Mouse (Mus musculus): ENCODE measurements at regions not wholly inside any gene's neighbourhood (a gene's known extent, or its start where the extent isn't known, plus 50 kb on each side); places are given as distances from the start of the nearest gene placed in this dataset.

DNA sequence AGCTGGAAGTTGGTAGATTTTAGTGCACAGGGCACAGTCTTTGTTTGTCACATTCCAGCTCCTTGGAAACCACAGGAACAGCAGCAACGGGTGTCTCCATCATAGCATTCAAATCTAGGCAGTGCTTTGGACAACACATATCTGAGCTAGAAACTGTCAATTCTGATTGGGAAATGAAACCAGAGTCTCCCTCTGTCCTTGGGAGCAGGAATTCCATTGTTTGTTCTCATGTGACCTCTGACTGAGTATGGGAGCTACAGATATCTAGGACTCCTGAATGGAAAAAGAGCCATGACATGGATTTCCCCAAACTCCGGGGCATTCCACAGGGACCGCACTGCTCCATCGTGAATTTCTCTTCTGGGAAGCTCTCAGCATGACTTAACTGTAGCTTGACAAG, 205.5 kb upstream of the Rasgrp1 start:
- no peak for DNase-seq (ENCODE audit: low spot score)

DNA sequence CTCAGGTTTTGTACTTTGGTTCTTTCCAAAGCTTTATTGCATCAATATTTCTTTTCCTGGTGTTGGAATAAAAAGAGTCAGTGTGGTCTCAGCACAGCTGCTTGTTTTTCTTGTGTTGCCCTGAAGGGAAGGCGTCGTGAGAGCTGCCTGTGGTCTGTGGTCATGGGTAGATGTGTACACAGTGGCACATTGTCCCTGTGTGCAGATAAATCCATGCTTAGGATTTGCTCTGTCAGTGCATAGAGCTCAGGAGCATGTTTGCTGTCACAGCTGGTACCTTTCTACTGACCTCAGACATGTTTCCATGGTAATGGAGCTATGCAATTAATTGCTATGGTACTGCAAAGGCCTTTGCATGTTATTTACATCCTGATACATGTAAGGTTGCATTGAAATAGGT, 213.5 kb upstream of the Rasgrp1 start:
- no peak for DNase-seq (ENCODE audit: low spot score)

DNA sequence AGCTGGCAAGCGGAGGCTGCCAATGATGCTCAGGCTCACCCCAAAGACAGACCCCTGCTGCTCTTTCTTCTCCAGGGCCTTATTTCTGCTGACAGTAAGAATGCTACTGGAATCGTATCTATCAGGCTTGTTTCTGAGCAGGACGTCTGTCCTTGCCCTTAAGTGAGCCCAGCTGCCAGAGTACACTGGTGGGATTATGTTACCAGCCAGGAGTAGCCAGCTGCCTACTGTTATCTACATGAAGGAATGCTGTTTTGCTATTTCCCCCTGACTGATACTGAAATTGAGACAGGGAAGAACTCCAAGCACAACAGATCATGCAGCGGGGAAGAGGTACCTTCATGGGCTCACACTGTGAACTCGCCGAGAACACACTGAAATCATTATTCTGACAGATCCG, 228.2 kb upstream of the Rasgrp1 start:
- no peak for DNase-seq (ENCODE audit: low spot score)

- DNase-seq (ENCODE audit: low spot score): no peak
These were observed 244.6 kb upstream of the Rasgrp1 start for GRCm38 (mm10) chr2:117587381-117587780.

- DNase-seq (ENCODE audit: low spot score): no peak
These were observed 252.2 kb upstream of the Rasgrp1 start for GRCm38 (mm10) chr2:117595028-117595427.

GRCm38 (mm10) chr2:117597573-117597972, 254.8 kb upstream of the Rasgrp1 start:
- no peak for DNase-seq (ENCODE audit: low spot score)

- peak; percentile 8 for DNase-seq (ENCODE audit: low spot score)
These were observed 272.0 kb upstream of the Rasgrp1 start for GRCm38 (mm10) chr2:117614772-117615171.

DNA sequence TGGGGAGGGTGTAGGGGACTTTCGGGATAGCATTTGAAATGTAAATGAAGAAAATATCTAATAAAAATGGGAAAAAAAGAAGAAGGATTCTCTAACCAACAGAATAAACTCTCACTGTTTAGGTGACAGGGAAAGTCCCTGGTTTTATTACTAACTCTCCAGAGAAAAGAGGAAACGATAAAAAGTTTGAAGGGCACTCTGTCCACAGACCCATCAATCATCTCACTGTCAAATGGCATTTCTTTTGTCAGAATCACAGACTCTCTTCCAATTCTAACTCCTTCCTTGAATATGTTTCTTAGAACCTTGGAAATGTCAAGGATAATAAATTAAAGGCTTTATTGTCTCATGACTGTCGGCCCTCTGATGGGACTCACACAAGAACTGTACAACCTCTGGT, 275.3 kb upstream of the Rasgrp1 start:
- no peak for DNase-seq (ENCODE audit: low spot score)

GRCm38 (mm10) chr2:117623955-117624354, 281.2 kb upstream of the Rasgrp1 start:
- DNase-seq (ENCODE audit: low spot score): peak; percentile 52

DNA sequence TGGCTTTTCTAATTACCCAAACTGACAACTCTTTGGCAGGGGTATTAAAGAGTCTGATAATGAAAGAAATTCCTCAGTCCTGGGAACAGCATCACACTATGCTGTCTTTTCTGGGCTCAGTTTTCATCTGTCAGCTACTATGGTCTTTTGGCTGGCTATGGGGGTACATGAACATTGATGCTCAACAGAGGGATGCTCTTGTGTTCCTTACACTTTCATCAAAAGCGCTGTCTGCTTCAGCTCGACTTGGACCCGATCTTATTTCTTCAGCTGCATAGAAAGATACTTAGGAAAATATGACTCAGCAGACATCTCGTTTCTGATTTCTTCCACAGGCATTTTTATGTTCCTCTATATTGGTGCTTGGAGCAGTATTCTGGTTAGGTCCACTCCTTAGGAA, 292.1 kb upstream of the Rasgrp1 start:
- DNase-seq (ENCODE audit: low spot score): no peak

- DNase-seq (ENCODE audit: low spot score): no peak
These were observed 294.6 kb upstream of the Rasgrp1 start for GRCm38 (mm10) chr2:117637397-117637796.

DNA sequence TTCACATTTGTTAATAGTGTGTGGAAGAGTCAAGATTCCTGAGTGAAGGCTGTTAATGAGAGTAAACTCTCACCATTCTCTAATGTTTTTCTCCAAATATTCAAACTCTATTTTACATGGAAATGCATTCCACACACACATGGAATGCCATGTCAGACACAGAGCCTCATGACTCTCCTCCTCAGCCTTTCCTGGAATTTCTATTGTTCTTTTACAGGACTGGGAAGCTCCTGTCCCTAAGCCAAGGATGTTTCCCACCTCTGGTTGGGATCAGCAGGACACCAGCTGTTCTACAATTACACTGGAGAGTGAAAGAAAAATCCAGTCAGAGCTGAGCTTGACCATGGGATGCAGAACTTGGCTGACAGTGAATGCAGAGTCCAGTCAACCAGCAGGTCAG, 309.3 kb upstream of the Rasgrp1 start:
- no peak for DNase-seq (ENCODE audit: low spot score)

- no peak for DNase-seq (ENCODE audit: low spot score)
These were observed 309.8 kb upstream of the Rasgrp1 start for GRCm38 (mm10) chr2:117652647-117653046.

GRCm38 (mm10) chr2:117656546-117657175, 313.9 kb upstream of the Rasgrp1 start:
- DNase-seq (ENCODE audit: low spot score): no peak

GRCm38 (mm10) chr2:117660217-117660924, 317.6 kb upstream of the Rasgrp1 start:
- DNase-seq (ENCODE audit: low spot score): no peak

DNA sequence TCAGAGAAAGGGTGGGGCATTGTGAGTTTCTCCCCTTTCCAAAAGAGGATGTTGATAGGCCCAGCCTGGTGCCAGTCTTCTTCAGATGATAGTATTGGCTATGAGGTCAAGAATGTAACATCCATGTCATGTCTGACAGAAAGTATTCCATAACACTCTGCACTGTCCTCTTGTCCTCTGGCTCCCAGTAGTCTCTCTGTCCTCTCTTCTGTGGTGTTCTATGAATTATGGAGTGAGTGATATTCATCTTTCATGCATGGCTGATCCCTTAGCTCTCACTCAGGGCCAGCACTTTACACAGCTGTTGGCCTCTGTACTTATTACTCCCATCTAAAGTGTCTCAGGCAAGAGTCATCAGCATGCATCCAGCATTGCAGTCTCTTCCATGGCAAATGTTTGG, 319.9 kb upstream of the Rasgrp1 start:
- peak; percentile 13 for DNase-seq (ENCODE audit: low spot score)

DNA sequence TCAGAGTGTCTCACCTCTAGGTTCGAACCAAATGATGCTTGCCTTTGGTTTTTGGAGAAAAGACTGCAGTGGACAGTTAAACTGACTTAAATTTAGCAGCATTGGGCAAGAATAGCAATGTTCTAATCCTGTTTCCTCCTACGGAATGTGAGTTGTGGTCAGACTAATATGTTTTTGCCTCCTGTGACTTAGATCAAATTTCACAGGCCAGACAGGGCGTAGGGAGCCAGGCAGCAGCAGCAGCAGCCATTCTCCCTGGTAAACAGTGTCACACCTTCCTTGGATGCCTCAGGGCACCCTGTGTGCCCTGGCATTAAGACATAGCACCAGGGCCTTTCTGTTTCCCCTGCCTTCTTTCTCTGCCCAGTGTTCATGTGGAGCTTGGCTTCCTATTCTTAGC, 323.7 kb upstream of the Rasgrp1 start:
- DNase-seq (ENCODE audit: low spot score): no peak

DNA sequence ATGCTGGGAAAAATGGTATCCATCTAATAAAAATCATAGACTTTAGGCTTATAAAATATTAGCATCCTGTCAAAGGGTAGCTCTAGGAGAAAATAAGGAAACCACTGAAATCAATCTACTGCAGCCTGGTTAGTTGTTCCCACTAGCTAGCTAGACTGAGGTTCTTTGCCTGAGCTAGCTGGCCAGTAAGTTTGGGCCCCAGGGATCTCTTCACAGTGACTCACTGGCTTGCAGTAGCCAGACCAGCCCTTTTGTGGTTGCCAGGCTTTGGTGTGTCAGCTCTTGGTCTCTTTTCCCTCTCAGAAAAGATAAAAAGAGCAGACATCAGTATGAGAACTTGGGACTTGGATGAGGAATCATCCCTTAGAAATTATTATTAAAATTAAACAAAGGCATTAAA, 325.3 kb upstream of the Rasgrp1 start:
- DNase-seq (ENCODE audit: low spot score): no peak

GRCm38 (mm10) chr2:117674877-117675276, 332.1 kb upstream of the Rasgrp1 start:
- no peak for DNase-seq (ENCODE audit: low spot score)

- DNase-seq (ENCODE audit: low spot score): no peak
These were observed 335.8 kb upstream of the Rasgrp1 start for GRCm38 (mm10) chr2:117678650-117679049.

DNA sequence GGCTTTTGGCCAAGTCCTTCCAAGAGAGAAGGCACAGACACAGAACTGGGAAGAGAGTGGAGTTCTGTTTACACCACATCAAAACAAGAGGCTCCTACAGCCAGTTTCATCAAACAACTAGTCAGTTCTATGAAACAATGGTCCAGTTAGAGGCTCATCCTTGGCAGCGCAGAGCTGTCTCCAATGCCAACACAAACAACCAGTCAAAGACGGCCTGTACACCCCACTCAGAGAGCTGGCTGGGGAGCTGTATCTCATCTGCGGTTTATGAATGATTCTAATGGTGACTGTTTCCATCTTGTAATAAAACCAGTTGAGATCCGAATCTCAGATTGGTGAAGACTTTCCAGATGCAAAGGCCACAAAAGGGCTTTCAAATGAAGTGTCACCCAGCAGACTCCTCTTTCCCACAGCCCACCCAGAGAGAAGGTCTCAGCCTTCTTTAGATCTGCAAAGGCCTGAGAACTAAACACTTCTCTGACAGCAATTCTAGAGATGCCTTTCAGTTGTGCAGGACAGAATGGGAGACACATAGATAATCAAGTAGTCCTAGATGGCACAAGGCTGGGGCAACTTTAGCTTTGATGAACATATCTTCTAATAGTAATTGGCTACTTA, 343.1 kb upstream of the Rasgrp1 start:
- no peak for DNase-seq (ENCODE audit: low spot score)

DNA sequence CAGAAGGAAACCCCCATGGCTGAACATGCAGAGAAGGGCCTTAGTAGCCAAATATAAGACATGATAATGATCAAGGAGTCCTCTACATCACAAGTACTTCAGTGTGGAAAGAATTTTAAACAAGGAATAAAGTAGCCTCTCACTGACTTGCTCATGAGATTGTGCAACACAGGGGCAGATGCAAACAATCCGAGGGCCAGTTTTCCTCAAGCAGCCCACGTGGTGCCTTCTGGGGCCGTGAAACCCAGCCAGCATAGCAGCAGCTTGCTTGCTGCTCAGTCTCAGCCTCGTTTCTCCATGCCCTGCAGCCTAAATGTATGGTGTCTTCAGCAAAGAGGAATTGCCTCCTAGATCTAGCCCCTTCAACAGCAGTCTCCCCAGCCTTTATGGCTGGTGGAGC, 350.7 kb upstream of the Rasgrp1 start:
- no peak for DNase-seq (ENCODE audit: low spot score)

DNA sequence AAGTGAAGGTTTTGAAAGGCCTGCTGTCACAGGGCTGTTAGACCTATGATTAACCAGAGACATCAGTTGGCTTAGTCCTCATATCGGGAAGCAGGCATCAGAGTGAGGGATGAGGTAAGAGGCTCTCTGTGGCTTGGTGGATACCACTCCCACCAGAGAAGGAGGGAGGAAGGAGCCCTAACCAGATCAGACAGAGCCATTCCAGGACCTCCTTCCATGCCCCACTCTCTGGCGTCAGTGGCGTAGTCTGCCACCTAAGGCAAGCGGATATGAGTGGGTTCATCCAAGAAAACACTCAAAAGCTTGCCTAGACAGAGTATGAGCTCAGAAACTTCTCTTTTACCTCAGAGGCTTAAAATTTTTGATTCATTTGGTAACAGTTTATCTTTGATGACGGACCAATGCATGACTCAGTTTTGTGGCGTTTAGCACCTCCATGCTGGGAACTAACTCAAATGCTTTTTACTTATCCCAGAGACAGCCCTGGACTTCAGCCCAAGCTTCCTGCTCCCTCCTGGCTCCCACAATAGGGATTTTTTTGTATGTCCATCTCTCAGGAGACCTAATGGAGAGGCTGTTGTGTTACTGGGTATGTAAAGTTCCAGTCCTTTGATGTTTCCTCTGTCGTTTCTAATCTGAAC, 367.5 kb upstream of the Rasgrp1 start:
- no peak for DNase-seq (ENCODE audit: low spot score)
